20 mouse cellular contexts compared by ENCODE assay signal in the genomic region with DNA sequence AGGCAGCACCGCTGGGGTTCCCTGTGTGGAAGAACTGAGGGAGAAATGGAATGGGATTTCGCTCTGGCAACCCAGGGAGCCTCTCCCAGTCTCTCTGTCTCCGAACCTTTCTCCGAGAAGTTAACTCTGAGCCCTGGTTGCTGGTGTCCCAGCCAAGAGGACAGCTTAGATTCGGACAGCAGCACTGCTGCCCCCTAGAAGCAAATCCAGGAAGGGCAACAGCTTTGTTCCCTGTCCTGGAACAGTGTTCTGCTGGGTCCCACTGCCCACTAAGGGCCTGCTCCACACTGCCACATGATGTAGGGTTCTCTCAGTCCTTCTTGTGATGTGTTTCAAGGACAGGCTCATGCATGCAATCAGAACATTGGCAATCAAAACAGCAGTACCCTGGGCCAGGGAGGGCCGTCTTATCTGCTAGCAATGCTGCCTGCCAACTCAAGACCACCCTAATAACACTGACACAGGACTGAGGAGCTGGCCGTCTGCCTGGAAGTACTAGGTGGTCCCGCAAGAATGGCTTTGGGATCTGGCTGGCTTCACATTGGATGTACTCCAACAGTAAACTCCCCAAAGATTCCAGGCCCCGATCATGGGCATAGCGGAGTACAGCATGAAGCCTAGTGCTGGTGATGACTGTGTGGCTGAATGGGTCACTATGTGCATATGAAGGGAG. TPM values are rescaled to one million over a fixed set of nuclear protein-coding genes. Genes with fewer than 3 reads are reported as not detected.
DNase-seq lines count a peak whose midpoint lies in the region; ATAC-seq and TF ChIP-seq lines count a peak whose summit lies in the region.
"Had no signal": no experiment of that assay in that cellular context is flagged by ENCODE, and none has a peak within 500 bp of the region (broad histone marks: within the 10 kb centered on the region; RNA-seq: fewer than 3 reads in every experiment).

No protein-coding gene starts in this region.

- 53% methylated on average over 10 of the region's 10 CpGs for WGBS in forebrain, embryonic 13.5 days
- 43% methylated on average over 10 of the region's 10 CpGs for WGBS in forebrain, embryonic 15.5 days
- 57% methylated on average over 10 of the region's 10 CpGs for WGBS in lung, postnatal 0 days
- WGBS in embryonic facial prominence, embryonic 14.5 days: 49% methylated on average over 10 of the region's 10 CpGs

- H3K27ac ChIP-seq in forebrain, embryonic 13.5 days: no peak overlapping the region
- H3K27ac ChIP-seq in forebrain, embryonic 15.5 days (replicated peaks): no peak overlapping the region
- H3K27ac ChIP-seq in layer of hippocampus, adult 2 months: no peak overlapping the region
- H3K27ac ChIP-seq in lung, postnatal 0 days (ENCODE audit: low read length): no peak overlapping the region
- H3K27ac ChIP-seq in embryonic facial prominence, embryonic 14.5 days (replicated peaks; ENCODE audit: low read depth, low read length): no peak overlapping the region
- H3K27ac ChIP-seq: liver, embryonic 13.5 days had no signal

- DNase-seq in layer of hippocampus, adult 2 months (ENCODE audit: low spot score in 2 of 2): no peak
- no peak for DNase-seq in layer of hippocampus, adult 8-10 months (ENCODE audit: low spot score in 2 of 2)
- DNase-seq in lung, postnatal 0 days (ENCODE audit: low spot score): no peak
- no peak for DNase-seq in lung, postnatal 10 days
- DNase-seq in embryonic facial prominence, embryonic 14.5 days (ENCODE audit: low spot score): peak; percentile 47
- DNase-seq: adrenal gland, postnatal 25 days; gastrocnemius, postnatal 10 days; heart, postnatal 14 days; liver, embryonic 13.5 days; thymus, adult 18-20 months had no signal

- no peaks in the 10 kb centered on the region for H3K36me3 ChIP-seq in forebrain, embryonic 13.5 days (ENCODE audit: poor library complexity, severe bottlenecking)
- H3K36me3 ChIP-seq in forebrain, embryonic 15.5 days: no peaks in the 10 kb centered on the region
- H3K36me3 ChIP-seq in lung, postnatal 0 days (ENCODE audit: insufficient read depth, low read length): no peaks in the 10 kb centered on the region
- H3K36me3 ChIP-seq in embryonic facial prominence, embryonic 14.5 days (ENCODE audit: control insufficient read depth, insufficient read depth, low read length): no peaks in the 10 kb centered on the region
- H3K36me3 ChIP-seq: liver, embryonic 13.5 days had no signal

- H3K27me3 ChIP-seq in forebrain, embryonic 13.5 days: peaks cover 59% of the 10 kb centered on the region
- peaks cover 47% of the 10 kb centered on the region for H3K27me3 ChIP-seq in forebrain, embryonic 15.5 days
- peaks cover 19% of the 10 kb centered on the region for H3K27me3 ChIP-seq in lung, postnatal 0 days (replicated peaks; ENCODE audit: insufficient read depth, low read length)
- H3K27me3 ChIP-seq in embryonic facial prominence, embryonic 14.5 days (replicated peaks; ENCODE audit: control insufficient read depth, insufficient read depth, low read length): peaks cover 44% of the 10 kb centered on the region

- no peak for TF ChIP-seq EP300 in lung, postnatal 0 days (IDR thresholded peaks at IDR 0.05)

- peaks cover 39% of the 10 kb centered on the region for H3K4me1 ChIP-seq in forebrain, embryonic 13.5 days
- H3K4me1 ChIP-seq in forebrain, embryonic 15.5 days: peaks cover 19% of the 10 kb centered on the region
- peaks cover 4% of the 10 kb centered on the region; the same call in 1 of the 2 replicates for H3K4me1 ChIP-seq in lung, postnatal 0 days (ENCODE audit: insufficient read depth, low read depth, low read length)
- peaks cover 10% of the 10 kb centered on the region; the same call in 1 of the 2 replicates for H3K4me1 ChIP-seq in embryonic facial prominence, embryonic 14.5 days (ENCODE audit: control insufficient read depth, insufficient read depth, low read length)
- H3K4me1 ChIP-seq: liver, embryonic 13.5 days had no signal

- peak; percentile 60 for TF ChIP-seq CTCF in layer of hippocampus, adult 2 months (conservative IDR thresholded peaks at IDR 0.05)
- peak; percentile 45 for TF ChIP-seq CTCF in lung, postnatal 0 days (IDR thresholded peaks at IDR 0.05)

- ATAC-seq in forebrain, embryonic 13.5 days: 0 out of 2 replicates have a peak, but pooled peaks have one; percentile 21
- ATAC-seq in forebrain, embryonic 15.5 days (replicated peaks): no peak
- no peak for ATAC-seq in lung, postnatal 0 days
- ATAC-seq in embryonic facial prominence, embryonic 14.5 days (ENCODE audit: low read depth): no peak
- ATAC-seq in frontal cortex, adult (ENCODE audit: low TSS enrichment): no peak
- ATAC-seq: intestine, embryonic 16.5 days had no signal

- H3K4me2 ChIP-seq in forebrain, embryonic 13.5 days: no peak overlapping the region
- H3K4me2 ChIP-seq in forebrain, embryonic 15.5 days (replicated peaks): no peak overlapping the region
- no peak overlapping the region for H3K4me2 ChIP-seq in lung, postnatal 0 days (replicated peaks; ENCODE audit: low read depth, low read length)
- H3K4me2 ChIP-seq in embryonic facial prominence, embryonic 14.5 days (ENCODE audit: low read depth, low read length): no peak overlapping the region
- H3K4me2 ChIP-seq: liver, embryonic 13.5 days had no signal

- H3K4me3 ChIP-seq in forebrain, embryonic 13.5 days: no peak overlapping the region
- H3K4me3 ChIP-seq in forebrain, embryonic 15.5 days: no peak overlapping the region
- no peak overlapping the region for H3K4me3 ChIP-seq in layer of hippocampus, adult 2 months
- no peak overlapping the region for H3K4me3 ChIP-seq in lung, postnatal 0 days (ENCODE audit: low read depth, low read length)
- H3K4me3 ChIP-seq in embryonic facial prominence, embryonic 14.5 days (ENCODE audit: low read depth, low read length): no peak overlapping the region
- H3K4me3 ChIP-seq: liver, embryonic 13.5 days; megakaryocyte, embryonic 14.5 days had no signal

- H3K9me3 ChIP-seq in forebrain, embryonic 13.5 days (replicated peaks): no peaks in the 10 kb centered on the region
- no peaks in the 10 kb centered on the region for H3K9me3 ChIP-seq in forebrain, embryonic 15.5 days
- H3K9me3 ChIP-seq in lung, postnatal 0 days (ENCODE audit: low read length): no peaks in the 10 kb centered on the region
- H3K9me3 ChIP-seq in embryonic facial prominence, embryonic 14.5 days (ENCODE audit: control insufficient read depth, low read length): 0 out of 2 replicates have a peak, but pooled peaks cover under 1% of the 10 kb centered on the region
- H3K9me3 ChIP-seq: liver, embryonic 13.5 days had no signal

- no peak overlapping the region for H3K9ac ChIP-seq in forebrain, embryonic 13.5 days
- no peak overlapping the region for H3K9ac ChIP-seq in forebrain, embryonic 15.5 days (replicated peaks)
- no peak overlapping the region for H3K9ac ChIP-seq in lung, postnatal 0 days (replicated peaks; ENCODE audit: low read depth)
- H3K9ac ChIP-seq in embryonic facial prominence, embryonic 14.5 days (ENCODE audit: low read depth, low read length): no peak overlapping the region
- H3K9ac ChIP-seq: liver, embryonic 13.5 days had no signal

RNA-seq across cellular contexts. Expression of gene Slc25a48, which starts 2.4 kb away (rescaled TPM):
- not detected in 2 replicates for polyA plus RNA-seq in forebrain, embryonic 13.5 days (2015; fragmentation: Nextera tagmentation; extraction: Ambion mirVana)
- polyA plus RNA-seq in forebrain, embryonic 15.5 days (2015; fragmentation: Nextera tagmentation; extraction: Ambion mirVana): not detected in 2 replicates
- not detected for total RNA-seq in layer of hippocampus, adult 2 months (2021)
- under 1 TPM; 0.09 to 0.25 (median 0.16) TPM for total RNA-seq in layer of hippocampus, adult 8-10 months (2022)
- polyA plus RNA-seq in lung, postnatal 0 days (2015; fragmentation: Nextera tagmentation; extraction: Ambion mirVana): not detected in 2 replicates
- 0.45 and 0.54 TPM in 2 replicates for polyA plus RNA-seq in embryonic facial prominence, embryonic 14.5 days (2014; fragmentation: Nextera tagmentation; extraction: Ambion mirVana)
- total RNA-seq: common myeloid progenitor, adult 5-6 weeks; MEL had no signal
- polyA plus RNA-seq: intestine, embryonic 16.5 days had no signal

RNA-seq across cellular contexts. Expression of gene Gm3045, which starts 9.4 kb away (rescaled TPM):
- not detected in 2 replicates for polyA plus RNA-seq in forebrain, embryonic 13.5 days (2015; fragmentation: Nextera tagmentation; extraction: Ambion mirVana)
- not detected in 2 replicates for polyA plus RNA-seq in forebrain, embryonic 15.5 days (2015; fragmentation: Nextera tagmentation; extraction: Ambion mirVana)
- not detected for total RNA-seq in layer of hippocampus, adult 2 months (2021)
- not detected for total RNA-seq in layer of hippocampus, adult 8-10 months (2022)
- polyA plus RNA-seq in lung, postnatal 0 days (2015; fragmentation: Nextera tagmentation; extraction: Ambion mirVana): not detected in 2 replicates
- polyA plus RNA-seq in embryonic facial prominence, embryonic 14.5 days (2014; fragmentation: Nextera tagmentation; extraction: Ambion mirVana): not detected in 2 replicates
- total RNA-seq: adrenal gland, postnatal 25 days; common myeloid progenitor, adult 5-6 weeks; gastrocnemius, postnatal 10 days; heart, adult 8-10 months; heart, postnatal 14 days; MEL; neutrophil, adult 5-6 weeks had no signal
- polyA plus RNA-seq: C2C12; intestine, embryonic 16.5 days; liver, embryonic 13.5 days had no signal

RNA-seq across cellular contexts. Expression of gene Il9, which starts 46.3 kb away (rescaled TPM):
- not detected in 2 replicates for polyA plus RNA-seq in forebrain, embryonic 13.5 days (2015; fragmentation: Nextera tagmentation; extraction: Ambion mirVana)
- polyA plus RNA-seq in forebrain, embryonic 15.5 days (2015; fragmentation: Nextera tagmentation; extraction: Ambion mirVana): not detected in 2 replicates
- not detected for total RNA-seq in layer of hippocampus, adult 2 months (2021)
- total RNA-seq in layer of hippocampus, adult 8-10 months (2022): not detected
- polyA plus RNA-seq in lung, postnatal 0 days (2015; fragmentation: Nextera tagmentation; extraction: Ambion mirVana): not detected in 2 replicates
- polyA plus RNA-seq in embryonic facial prominence, embryonic 14.5 days (2014; fragmentation: Nextera tagmentation; extraction: Ambion mirVana): not detected in 2 replicates
- total RNA-seq: adrenal gland, postnatal 25 days; common myeloid progenitor, adult 5-6 weeks; gastrocnemius, postnatal 10 days; heart, adult 8-10 months; heart, postnatal 14 days; MEL; neutrophil, adult 5-6 weeks had no signal
- polyA plus RNA-seq: C2C12; intestine, embryonic 16.5 days; liver, embryonic 13.5 days had no signal
